Mouse (Mus musculus) megakaryocyte, adult 5-6 weeks (primary cell): ENCODE data around the gene Tmem53. TPM values are rescaled to one million over a fixed set of nuclear protein-coding genes. Genes with fewer than 3 reads are reported as not detected.
"Not testable (repeated sequence)": the region's sequence is repeated elsewhere in the genome, so short reads cannot be mapped to it uniquely, and the experiment has no call there.

Experiments used
- ATAC-seq: 2 replicates; pipeline ENCODE4 v1.8.0; 2016; ENCODE audit warnings: mild to moderate bottlenecking, inconsistent platforms; ENCODE audit not compliant: poor library complexity, severe bottlenecking
- total RNA-seq, 2 experiments: library from RNA; stranded (forward) in 1 of 2; stranded (reverse) in 1 of 2; fragments of 153-499, 151-499 nt in 1 of 2; fragments of 221-1000, 200-1000 nt in 1 of 2; gene quantifications; 2 replicates each; pipeline versions ENCODE4 v1.2.3 to v1.2.4; 2015 to 2017

The Tmem53 gene
- total RNA-seq, 2 experiments from 2014 or later: 0.33 to 1.5 TPM

DNA sequence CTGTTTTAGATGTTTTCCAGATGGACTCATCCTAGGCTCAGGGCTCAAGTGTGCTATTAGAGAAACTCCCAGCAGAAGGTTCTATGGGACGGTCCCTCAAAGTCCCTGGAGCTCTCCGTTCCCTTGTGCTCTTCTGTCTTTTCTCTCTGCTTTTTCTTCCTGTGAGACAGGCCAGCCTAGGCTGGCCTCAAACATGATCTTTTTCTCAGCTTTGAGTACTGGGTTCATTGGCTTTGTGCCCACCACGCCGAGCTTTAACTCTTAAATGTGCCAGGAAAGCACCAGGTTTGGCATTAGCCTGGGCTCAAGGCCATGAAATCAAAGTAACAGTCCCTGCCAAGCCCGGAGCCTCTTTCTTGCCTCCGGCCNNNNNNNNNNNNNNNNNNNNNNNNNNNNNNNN is 10.9 kb upstream of the Tmem53 start:
- no peak for ATAC-seq

DNA sequence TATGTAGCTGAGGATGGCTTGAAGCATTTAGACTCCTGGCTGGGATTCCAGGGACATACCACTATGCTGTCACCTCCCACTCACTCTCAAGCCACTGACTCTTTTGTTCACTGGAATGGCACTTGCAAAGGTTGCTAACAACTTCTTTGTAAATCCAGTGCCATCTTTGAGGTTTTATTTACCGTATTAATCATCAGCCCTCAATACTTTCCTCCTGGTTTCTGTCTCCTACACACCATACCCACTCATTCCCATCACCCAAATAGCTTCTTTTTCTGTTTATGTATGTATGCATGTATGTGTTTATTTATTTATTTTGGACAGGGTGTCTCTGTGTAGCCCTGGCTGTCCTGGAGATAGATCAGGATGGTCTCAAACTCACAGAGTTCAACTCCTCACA is 769 bp upstream of the Tmem53 start:
- no peak for ATAC-seq

DNA sequence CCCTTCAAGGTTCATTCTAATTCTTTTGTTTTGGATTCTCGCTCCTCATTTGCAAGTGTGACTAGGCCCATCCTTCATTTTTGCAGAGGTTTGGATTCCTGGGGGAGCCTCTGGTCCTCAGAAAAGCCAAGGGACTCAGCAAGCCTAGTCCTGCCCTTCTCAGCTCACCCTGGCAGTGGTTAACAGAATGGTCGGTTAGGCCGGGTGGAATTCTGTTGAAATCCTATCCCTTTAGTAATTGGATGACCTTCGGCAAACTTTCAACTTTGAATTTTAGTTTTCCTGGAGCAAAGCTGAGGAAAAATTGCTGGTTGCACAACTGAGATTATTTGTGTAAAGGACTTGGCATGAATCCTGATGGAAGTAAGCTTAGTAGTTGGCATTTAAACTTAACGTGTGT is 600 bp downstream of the Tmem53 start:
- ATAC-seq: no peak

DNA sequence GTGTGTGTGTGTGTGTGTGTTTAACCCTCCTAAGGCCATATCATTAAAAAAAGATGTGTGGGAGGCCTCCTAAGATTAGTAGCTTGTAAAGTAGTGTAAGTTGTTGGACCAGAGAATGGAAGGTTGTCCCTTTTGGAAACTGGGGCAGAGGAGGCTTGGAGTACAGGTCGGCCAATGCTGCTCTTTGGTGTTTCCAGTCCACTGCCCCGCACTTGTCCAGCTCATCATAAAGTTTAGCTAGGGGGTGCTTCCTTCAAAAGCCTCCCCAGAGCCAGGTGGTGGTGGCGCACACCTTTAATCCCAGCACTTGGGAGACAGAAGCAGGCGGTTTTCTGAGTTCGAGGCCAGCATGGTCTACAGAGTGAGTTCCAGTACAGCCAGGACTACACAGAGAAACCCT is 1.0 kb downstream of the Tmem53 start:
- ATAC-seq: no peak

DNA sequence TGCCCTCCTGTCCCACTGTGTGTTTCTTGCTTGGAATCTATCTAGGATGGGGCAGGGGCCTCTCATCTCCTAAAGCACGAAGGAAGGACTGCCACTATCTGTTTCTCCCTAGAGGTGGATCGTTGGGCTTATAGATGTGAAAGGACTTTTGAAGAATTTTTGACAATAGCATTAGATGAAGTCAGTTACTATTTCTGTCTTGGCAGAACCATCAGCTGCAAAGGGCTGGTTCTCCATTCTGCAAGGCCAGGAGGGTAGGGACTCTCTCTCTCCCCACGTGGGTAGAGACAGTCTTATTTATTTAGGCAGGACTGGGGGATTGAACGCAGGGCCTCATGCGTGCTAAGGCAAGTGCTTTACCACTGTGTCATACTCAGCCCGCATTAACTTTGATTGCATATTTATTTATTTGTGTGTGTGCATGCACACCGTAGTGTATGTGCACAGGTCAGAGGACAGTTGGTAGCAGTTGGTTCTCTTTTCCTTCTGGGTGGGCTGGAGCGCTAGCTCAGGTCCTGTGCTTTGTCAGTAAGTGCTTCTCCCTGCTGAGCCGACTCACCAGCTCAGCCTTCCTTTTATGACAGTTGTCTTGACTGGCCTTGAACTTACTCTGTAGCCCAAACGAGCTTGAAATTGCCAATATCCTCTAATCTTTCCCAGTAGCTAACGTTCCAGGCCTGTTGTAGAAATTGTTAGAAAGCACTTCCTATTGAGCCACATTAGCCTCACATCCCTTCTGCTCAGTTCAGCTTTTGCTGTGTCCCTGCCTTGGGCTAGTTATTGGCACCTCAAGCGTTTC is 1.7 kb downstream of the Tmem53 start:
- ATAC-seq: no peak

DNA sequence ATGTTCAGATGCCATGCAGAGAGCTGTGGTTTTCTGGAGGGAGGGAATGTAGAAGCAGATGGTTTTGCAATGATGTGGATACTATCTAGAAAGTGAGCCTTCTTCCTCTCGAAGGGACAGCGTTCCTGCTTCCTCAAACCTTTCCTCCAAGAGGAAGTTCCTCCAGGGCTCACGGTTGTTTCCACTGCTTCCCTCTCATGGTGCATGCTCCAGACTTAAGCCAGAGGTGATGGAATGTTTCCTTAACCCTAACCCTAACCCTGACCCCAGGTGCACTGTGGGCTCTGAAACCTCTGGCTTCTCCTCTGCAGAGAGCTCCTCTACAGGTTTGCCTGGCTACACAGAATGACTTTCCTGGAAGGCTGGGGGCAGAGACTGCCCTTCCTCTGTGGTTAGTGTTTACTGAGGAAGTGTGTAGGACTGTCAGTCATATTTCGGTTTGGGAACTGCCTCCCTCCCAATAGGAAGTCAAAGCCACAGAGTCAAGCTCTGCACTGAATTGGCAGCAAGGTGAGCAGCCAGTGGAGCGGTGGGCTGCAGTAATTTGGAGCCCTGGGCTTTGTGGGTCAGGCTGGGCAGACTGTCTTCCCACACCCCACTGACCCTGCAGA is 2.4 kb downstream of the Tmem53 start:
- peak; percentile 48 for ATAC-seq

DNA sequence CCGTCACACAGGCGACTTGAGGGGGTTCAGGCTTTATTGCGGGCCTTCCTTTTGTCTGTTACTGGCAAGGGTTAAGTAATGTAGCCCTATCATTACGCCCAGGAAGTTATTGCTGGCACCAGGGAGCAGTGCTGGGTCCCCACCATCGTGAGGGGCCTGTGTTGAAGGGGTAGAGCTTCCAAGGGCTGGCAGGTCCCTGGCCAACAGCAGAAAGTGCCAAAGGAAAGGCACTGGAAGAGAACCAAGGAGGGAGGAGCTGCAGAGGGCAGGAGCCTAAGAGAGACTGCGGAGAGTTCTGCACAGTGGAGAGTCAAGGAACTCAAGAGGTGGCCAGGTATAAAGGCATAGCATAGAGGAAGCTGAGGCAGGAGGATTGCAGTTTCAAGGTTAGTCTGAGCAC is 2.9 kb downstream of the Tmem53 start:
- ATAC-seq: no peak

DNA sequence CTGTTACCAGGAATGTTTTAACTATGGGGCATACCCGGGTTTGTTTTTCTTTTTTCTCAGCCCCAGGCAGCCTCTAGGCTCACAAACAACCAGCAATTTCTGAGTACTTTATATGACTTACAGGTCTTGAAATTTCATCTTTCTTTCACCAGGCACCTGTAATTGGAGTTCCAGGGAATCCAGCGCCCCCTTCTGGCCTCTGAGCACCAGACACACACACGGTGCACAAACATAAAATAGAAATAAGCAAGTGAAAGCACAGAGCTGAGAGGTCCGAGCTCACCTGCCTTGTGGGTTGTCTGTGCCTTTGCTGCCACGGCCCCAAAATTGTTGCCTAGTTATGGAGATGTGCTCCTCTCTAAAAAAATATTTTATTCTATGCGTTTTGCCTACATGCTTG is 8.2 kb downstream of the Tmem53 start:
- ATAC-seq: not testable (repeated sequence)

DNA sequence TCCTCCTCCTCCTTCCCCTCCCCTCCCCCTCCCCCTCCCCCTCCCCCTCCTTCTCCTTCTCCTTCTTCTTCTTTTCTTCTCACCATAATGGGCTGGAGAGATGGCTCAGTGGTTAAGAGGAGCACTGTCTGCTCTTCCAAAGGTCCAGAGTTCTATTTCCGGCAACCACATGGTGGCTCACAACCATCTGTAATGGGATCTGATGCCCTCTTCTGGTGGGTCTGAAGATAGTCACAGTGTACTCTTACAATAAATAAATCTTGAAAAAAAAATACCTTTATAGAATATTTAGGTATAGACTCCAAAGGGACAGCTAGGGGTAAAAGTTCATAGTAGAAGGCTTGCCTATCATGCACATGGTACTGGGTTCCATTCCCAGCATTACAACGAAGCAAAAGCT is 9.5 kb downstream of the Tmem53 start:
- no peak for ATAC-seq

DNA sequence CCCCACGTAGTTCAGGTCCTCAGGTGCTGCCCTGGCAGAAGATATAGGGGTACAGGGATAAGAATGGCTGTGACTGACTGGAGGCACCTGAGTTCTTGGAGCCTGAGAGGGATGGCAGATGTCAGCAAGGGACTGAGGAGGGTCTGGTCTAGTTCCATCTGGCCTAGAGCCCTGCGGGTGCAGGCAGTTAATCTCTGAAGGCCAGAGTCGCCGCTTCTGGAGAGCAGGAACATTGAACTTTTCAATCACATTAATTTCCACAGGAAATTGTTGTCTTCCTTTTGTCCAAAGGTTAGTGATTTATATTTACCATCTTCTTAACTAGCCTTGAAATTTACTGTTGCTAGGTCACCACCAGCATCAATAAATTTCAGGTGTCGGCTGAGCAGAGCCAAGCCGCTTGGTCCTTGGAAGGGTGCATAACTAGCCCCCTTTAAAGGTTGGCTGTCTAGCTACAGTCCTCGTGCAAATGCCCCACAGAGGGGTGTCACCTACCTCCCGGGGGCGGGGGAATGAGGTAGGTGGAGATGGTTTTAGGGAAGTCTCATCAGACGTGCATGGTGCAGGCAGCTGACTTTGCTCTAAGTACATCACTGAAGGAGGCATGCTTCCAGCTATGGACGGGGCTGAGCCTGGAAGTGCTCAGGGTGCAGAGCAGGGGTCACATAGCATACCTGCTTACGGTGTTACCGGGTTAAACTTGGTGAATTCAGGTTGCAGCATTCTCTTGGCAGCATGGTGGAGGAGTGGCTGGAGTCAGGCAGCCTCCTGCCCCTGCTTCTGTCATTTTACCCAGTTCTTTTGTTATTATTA is 10.6 kb downstream of the Tmem53 start:
- ATAC-seq: no peak

DNA sequence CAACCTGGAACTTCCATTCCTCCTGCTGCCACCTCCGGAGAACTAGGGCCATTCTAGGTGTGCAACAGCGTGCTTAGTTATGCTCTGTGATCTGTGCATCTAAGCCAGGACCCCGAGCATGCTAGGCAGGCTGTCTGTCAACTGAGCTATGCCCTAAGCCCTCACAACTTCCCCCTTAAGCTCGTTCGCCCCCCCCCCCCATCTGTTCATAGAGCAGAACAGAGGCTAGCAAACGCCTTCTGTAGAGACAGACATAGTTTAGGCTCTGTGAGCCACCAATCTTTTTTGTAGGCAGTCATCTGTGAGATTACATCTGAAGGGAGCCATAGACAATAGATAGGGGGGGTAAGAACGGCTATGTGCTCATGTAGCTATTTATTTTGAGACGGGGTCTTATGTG is 11.2 kb downstream of the Tmem53 start:
- ATAC-seq: no peak

DNA sequence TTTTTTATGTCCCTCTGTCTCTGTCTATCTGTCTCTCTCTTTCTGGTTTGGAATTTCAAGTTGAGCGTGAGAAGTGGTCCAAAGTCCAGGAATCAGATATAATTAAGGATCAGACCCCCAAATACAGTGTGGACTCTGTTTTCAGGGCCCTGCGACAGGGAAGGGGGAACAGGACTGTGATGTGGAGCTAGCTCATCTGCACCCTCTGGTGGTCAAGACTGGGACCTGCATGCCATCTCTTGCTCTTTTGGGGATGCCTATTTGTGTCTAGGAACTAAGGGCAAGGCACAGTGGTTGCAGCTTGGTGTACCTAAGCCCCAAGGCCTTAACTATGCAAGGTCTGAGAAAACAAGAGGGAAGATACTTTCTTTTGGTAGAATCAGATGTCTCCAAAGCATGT is 15.5 kb downstream of the Tmem53 start:
- ATAC-seq: peak; percentile 82

DNA sequence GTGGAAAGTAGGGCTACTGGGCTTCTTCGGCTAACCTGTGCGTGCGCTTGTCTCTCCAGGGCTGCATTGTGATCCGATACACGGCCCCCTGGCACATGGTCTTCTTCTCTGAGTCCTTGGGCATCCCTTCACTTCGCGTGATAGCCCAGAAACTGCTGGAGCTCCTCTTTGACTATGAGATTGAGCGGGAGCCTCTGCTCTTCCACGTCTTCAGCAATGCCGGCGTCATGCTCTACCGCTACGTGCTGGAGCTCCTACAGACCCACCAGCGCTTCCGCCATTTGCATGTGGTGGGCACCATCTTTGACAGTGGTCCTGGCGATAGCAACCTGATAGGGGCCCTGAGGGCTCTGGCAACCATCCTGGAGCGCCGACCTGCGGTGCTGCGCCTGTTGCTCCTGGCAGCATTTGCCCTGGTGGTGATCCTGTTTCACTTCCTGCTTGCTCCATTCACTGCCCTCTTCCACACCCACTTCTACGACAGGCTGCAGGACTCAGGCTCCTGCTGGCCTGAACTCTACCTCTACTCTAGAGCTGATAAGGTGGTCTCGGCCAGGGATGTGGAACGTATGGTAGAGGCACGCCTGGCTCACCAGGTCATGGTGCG is 16.2 kb downstream of the Tmem53 start:
- ATAC-seq: peak; percentile 68

DNA sequence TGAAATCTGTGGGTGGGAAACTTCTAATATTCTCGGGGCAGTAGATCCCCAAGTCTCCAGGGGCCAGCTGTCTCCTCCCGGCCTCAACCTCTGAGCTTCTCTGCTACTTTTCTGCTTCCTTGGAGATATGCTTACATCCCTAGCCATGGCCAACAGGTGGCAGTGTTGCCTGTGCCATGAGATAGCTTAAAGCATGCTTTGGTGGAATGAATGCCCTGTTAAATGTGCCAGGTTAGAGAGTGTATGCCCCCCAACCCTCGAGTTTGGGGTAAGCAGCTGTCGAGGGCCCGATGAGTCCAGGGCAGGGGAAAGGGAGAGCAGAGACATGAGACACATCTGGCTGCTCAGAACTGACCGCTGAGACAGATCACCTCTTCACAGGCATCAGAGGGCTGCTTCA is 18.5 kb downstream of the Tmem53 start:
- peak; percentile 72 for ATAC-seq

DNA sequence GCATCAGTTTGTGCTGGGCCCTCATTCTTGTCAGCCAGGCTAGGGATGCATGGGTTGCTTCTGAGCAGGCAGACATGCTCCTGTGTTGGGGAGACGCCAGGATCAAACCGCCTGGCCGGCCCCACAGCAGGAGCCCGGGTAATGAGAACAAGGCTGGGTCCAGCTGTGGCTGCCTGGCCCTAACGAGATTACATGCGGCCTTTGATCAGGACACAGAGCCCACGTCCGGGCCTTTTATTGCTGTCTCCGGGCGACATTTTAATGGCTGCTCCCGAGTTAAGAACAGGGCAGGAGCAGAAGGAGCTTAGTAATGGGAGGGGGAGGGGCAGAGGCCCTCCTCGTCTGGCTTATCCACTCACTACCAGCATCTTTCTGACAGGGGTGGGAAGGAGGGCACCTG is 20.7 kb downstream of the Tmem53 start:
- no peak for ATAC-seq

DNA sequence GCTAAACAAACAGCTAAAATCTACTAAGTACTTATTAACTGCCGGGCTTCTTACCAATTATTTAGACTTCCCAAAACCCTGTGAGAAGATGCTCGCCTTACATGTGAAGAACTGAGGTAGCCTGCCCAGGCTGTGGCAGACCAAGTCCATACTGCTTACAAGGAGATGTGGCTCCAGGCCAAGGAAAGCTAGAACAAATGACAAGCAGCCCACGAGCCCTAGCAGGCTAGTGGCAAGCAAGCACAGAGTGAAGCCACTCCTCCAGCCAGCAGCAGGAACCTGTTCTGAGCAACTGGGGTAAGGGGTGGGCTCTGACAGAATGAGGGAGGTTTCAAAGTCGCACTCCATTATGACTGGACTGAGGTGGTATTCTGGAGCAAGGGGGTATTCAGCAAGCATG is 23.0 kb downstream of the Tmem53 start:
- no peak for ATAC-seq

DNA sequence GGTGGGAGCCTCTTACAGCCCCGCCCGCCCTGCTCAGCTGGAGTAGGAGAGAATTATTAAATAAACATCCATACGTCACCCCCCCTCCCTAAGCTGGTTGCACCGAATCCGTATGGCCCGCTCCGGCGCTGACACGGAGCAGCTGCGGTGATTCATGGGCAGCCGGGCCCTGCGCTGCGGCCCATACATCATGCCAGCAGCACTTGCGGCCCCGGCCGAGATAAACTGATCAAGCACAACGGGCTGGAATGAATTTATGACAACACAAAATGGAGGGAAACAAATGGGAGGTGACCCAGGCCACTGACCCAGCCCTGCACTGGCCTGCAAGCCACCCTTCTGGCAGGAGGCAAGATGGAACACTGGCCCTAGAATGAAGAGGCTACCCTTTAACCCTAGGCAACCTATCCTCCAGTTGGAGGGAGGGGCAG is 24.5 kb downstream of the Tmem53 start:
- ATAC-seq: no peak

DNA sequence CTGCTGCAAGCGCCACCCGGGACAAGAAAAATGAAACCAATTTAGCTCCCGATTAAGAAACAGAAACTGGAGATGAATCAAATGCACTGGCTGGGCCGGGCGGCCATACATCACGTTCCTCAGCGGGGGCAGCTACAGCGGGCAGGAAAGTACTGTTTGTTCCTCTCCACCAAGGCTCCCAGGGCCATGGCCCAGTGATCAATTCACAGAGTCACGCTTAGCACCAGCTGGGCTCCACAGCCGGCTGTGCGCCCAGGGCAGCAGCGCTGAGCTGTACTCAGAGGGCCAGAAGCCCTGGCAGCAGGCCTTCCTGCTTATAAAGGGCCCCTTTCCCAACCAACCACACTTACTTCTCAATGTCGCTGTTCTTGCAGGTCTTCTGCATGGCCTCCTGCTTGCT is 25.3 kb downstream of the Tmem53 start:
- no peak for ATAC-seq

DNA sequence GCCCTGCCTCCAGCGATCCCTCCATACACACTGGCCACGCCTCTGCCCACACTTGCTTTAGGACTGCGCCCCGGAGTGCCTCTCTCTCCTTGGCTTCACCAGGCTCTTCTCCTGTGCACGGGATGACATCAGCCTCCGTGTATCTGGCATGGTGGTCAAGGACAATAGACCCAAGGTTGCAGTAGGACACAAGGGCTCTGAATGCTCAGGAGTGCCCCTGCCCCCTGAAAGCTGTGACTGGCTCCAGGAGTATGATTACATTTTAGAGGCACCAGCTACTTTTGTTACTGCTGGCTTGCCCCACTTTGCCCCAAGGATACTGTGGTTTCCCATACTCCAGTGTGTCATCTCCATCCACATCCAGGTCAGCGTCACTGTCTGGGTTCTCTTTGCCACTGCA is 25.9 kb downstream of the Tmem53 start:
- ATAC-seq: no peak

DNA sequence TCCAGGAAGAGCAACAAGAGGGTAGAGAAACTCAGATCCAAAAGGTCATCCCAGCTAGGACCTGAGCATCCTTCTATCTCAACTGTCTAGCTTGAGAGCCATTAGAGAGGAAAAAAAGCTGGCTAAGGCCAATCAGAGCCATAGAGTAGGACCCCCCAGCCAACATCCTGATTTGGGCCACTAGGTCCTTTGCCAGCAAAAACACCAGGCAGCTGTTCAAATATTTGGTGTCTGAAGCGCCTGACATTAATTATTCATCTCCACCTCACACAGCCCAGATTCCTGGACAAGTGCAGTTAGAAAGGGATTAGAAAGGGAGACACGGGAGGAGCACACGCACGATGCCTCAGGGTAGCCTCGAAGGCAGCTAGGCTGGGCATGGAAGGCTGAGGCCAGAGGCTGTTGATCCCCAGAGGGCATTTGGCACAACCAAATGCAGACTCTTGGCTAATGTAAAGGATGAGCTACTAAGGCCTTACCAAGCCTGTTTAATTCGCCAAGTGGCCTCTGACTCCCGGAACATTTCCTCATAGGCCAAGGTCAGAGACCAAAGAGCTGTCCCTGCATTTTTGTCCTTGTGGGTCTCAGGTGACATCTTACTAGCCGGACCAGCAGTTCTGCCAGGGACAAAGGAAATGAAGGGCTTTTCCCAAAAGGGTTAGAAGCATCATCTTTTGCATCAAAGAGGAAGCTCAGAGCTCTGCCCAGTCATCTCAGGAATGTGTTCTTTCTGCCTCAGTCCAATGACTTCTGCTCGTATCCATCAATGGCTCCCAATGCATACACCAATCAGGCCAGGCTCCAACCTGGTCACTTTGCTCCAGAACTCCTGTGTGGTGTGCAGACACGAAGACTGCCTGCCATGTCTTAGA is 26.9 kb downstream of the Tmem53 start:
- ATAC-seq: no peak
